Mouse (Mus musculus): ENCODE data around the gene Ube2r2. TPM values are rescaled to one million over a fixed set of nuclear protein-coding genes. Genes with fewer than 3 reads are reported as not detected.

The Ube2r2 gene
- polyA plus RNA-seq, 1 experiment from 2014 or later, result 85.7 TPM

GRCm38 (mm10) chr4:41205751-41206150, 70.2 kb downstream of the Ube2r2 start:
- no peak for ATAC-seq (ENCODE audit: insufficient number of reproducible peaks, insufficient read depth, low FRiP score, low read depth)
- Histone ChIP-seq H3K27ac (ENCODE audit: low read length) (no peak overlapping the region), H3K4me1 (ENCODE audit: control insufficient read depth, insufficient read depth, low read length) (no peaks in the 10 kb centered on the region), H3K9ac (replicated peaks; ENCODE audit: low read depth, low read length) (no peak overlapping the region), H3K36me3 (ENCODE audit: control insufficient read depth, insufficient read depth, low read length) (peaks cover 90% of the 10 kb centered on the region), H3K4me3 (ENCODE audit: low read depth, low read length) (no peak overlapping the region), H3K9me3 (ENCODE audit: control insufficient read depth, low read depth, low read length) (no peaks in the 10 kb centered on the region), H3K27me3 (ENCODE audit: control insufficient read depth, insufficient read depth, low read length) (no peaks in the 10 kb centered on the region), H3K4me2 (replicated peaks; ENCODE audit: low read depth, low read length) (no peak overlapping the region)
- 82% methylated on average over 8 of the region's 8 CpGs for WGBS

- Histone ChIP-seq H3K27me3 (ENCODE audit: control insufficient read depth, insufficient read depth, low read length) (no peaks in the 10 kb centered on the region), H3K4me2 (replicated peaks; ENCODE audit: low read depth, low read length) (no peak overlapping the region), H3K9ac (replicated peaks; ENCODE audit: low read depth, low read length) (no peak overlapping the region), H3K4me3 (ENCODE audit: low read depth, low read length) (no peak overlapping the region), H3K27ac (ENCODE audit: low read length) (no peak overlapping the region), H3K36me3 (ENCODE audit: control insufficient read depth, insufficient read depth, low read length) (peaks cover 79% of the 10 kb centered on the region), H3K4me1 (ENCODE audit: control insufficient read depth, insufficient read depth, low read length) (no peaks in the 10 kb centered on the region), H3K9me3 (ENCODE audit: control insufficient read depth, low read depth, low read length) (no peaks in the 10 kb centered on the region)
- WGBS, result 82% methylated on average over 4 of the region's 4 CpGs
- ATAC-seq (ENCODE audit: insufficient number of reproducible peaks, insufficient read depth, low FRiP score, low read depth), result no peak
These were observed 72.5 kb downstream of the Ube2r2 start for GRCm38 (mm10) chr4:41208050-41208449.

- H3K27me3 ChIP-seq (ENCODE audit: control insufficient read depth, insufficient read depth, low read length), result no peaks in the 10 kb centered on the region
- no peak overlapping the region for H3K27ac ChIP-seq (ENCODE audit: low read length)
- H3K4me1 ChIP-seq (ENCODE audit: control insufficient read depth, insufficient read depth, low read length), result no peaks in the 10 kb centered on the region
- H3K4me3 ChIP-seq (ENCODE audit: low read depth, low read length), result no peak overlapping the region
- 61% methylated on average over 1 of the region's 1 CpGs for WGBS
- H3K9ac ChIP-seq (replicated peaks; ENCODE audit: low read depth, low read length), result no peak overlapping the region
- H3K36me3 ChIP-seq (ENCODE audit: control insufficient read depth, insufficient read depth, low read length), result peaks cover 80% of the 10 kb centered on the region
- no peak for ATAC-seq (ENCODE audit: insufficient number of reproducible peaks, insufficient read depth, low FRiP score, low read depth)
- H3K4me2 ChIP-seq (replicated peaks; ENCODE audit: low read depth, low read length), result no peak overlapping the region
- H3K9me3 ChIP-seq (ENCODE audit: control insufficient read depth, low read depth, low read length), result no peaks in the 10 kb centered on the region
These were observed 89.9 kb downstream of the Ube2r2 start for GRCm38 (mm10) chr4:41225412-41225811.

GRCm38 (mm10) chr4:41226351-41226750, 90.8 kb downstream of the Ube2r2 start:
- Histone ChIP-seq H3K36me3 (ENCODE audit: control insufficient read depth, insufficient read depth, low read length) (peaks cover 73% of the 10 kb centered on the region), H3K27me3 (ENCODE audit: control insufficient read depth, insufficient read depth, low read length) (no peaks in the 10 kb centered on the region), H3K9me3 (ENCODE audit: control insufficient read depth, low read depth, low read length) (no peaks in the 10 kb centered on the region), H3K4me1 (ENCODE audit: control insufficient read depth, insufficient read depth, low read length) (no peaks in the 10 kb centered on the region), H3K4me2 (replicated peaks; ENCODE audit: low read depth, low read length) (no peak overlapping the region), H3K27ac (ENCODE audit: low read length) (no peak overlapping the region), H3K4me3 (ENCODE audit: low read depth, low read length) (no peak overlapping the region), H3K9ac (replicated peaks; ENCODE audit: low read depth, low read length) (no peak overlapping the region)
- ATAC-seq (ENCODE audit: insufficient number of reproducible peaks, insufficient read depth, low FRiP score, low read depth), result no peak
- WGBS, result 83% methylated on average over 3 of the region's 3 CpGs

GRCm38 (mm10) chr4:41235621-41236020, 100.1 kb downstream of the Ube2r2 start:
- H3K4me3 ChIP-seq (ENCODE audit: low read depth, low read length), result no peak overlapping the region
- WGBS, result 89% methylated on average over 5 of the region's 5 CpGs
- H3K27ac ChIP-seq (ENCODE audit: low read length), result no peak overlapping the region
- no peak for ATAC-seq (ENCODE audit: insufficient number of reproducible peaks, insufficient read depth, low FRiP score, low read depth)
- 0 out of 2 replicates have a peak, but pooled peaks cover 2% of the 10 kb centered on the region for H3K4me1 ChIP-seq (ENCODE audit: control insufficient read depth, insufficient read depth, low read length)
- H3K4me2 ChIP-seq (replicated peaks; ENCODE audit: low read depth, low read length), result no peak overlapping the region
- H3K9me3 ChIP-seq (ENCODE audit: control insufficient read depth, low read depth, low read length), result no peaks in the 10 kb centered on the region
- peaks cover 30% of the 10 kb centered on the region for H3K36me3 ChIP-seq (ENCODE audit: control insufficient read depth, insufficient read depth, low read length)
- H3K27me3 ChIP-seq (ENCODE audit: control insufficient read depth, insufficient read depth, low read length), result no peaks in the 10 kb centered on the region
- no peak overlapping the region for H3K9ac ChIP-seq (replicated peaks; ENCODE audit: low read depth, low read length)

GRCm38 (mm10) chr4:41240916-41241315, 105.4 kb downstream of the Ube2r2 start:
- no peak for ATAC-seq (ENCODE audit: insufficient number of reproducible peaks, insufficient read depth, low FRiP score, low read depth)
- H3K4me1 ChIP-seq (ENCODE audit: control insufficient read depth, insufficient read depth, low read length), result 0 out of 2 replicates have a peak, but pooled peaks cover 2% of the 10 kb centered on the region

More at GRCm38 (mm10) chr4:41240916-41241315, 105.4 kb downstream of the Ube2r2 start:
- Histone ChIP-seq H3K27me3 (ENCODE audit: control insufficient read depth, insufficient read depth, low read length) (no peaks in the 10 kb centered on the region), H3K9ac (replicated peaks; ENCODE audit: low read depth, low read length) (no peak overlapping the region), H3K4me2 (replicated peaks; ENCODE audit: low read depth, low read length) (no peak overlapping the region), H3K36me3 (ENCODE audit: control insufficient read depth, insufficient read depth, low read length) (peaks cover 8% of the 10 kb centered on the region; the same call in 1 of the 2 replicates), H3K4me3 (ENCODE audit: low read depth, low read length) (no peak overlapping the region), H3K27ac (ENCODE audit: low read length) (no peak overlapping the region), H3K9me3 (ENCODE audit: control insufficient read depth, low read depth, low read length) (no peaks in the 10 kb centered on the region)
- 83% methylated on average over 3 of the region's 3 CpGs for WGBS

Other genes with a start within 250 kb of the Ube2r2 start
- 1.6 TPM in 1 of 2 replicates, not detected in the other for gene Spink4, start 215.7 kb upstream of the Ube2r2 start, polyA plus RNA-seq (2014; fragmentation: Nextera tagmentation; extraction: Ambion mirVana)
- 209 and 231 TPM in 2 replicates for gene Bag1, start 187.4 kb upstream of the Ube2r2 start, polyA plus RNA-seq (2014; fragmentation: Nextera tagmentation; extraction: Ambion mirVana)
- gene Chmp5, start 187.3 kb upstream of the Ube2r2 start, polyA plus RNA-seq (2014; fragmentation: Nextera tagmentation; extraction: Ambion mirVana), result 99.3 and 103 TPM in 2 replicates
- gene Nfx1, start 164.8 kb upstream of the Ube2r2 start, polyA plus RNA-seq (2014; fragmentation: Nextera tagmentation; extraction: Ambion mirVana), result 109 and 112 TPM in 2 replicates
- 0.22 and 0.43 TPM in 2 replicates for gene Aqp7, start 87.6 kb upstream of the Ube2r2 start, polyA plus RNA-seq (2014; fragmentation: Nextera tagmentation; extraction: Ambion mirVana)
- gene Aqp3, start 37.6 kb upstream of the Ube2r2 start, polyA plus RNA-seq (2014; fragmentation: Nextera tagmentation; extraction: Ambion mirVana), result 27.3 and 36.0 TPM in 2 replicates
- gene Nol6, start 11.3 kb upstream of the Ube2r2 start, polyA plus RNA-seq (2014; fragmentation: Nextera tagmentation; extraction: Ambion mirVana), result 22.5 and 26.1 TPM in 2 replicates
- 59.9 and 61.3 TPM in 2 replicates for gene Ubap2, start 139.4 kb downstream of the Ube2r2 start, polyA plus RNA-seq (2014; fragmentation: Nextera tagmentation; extraction: Ambion mirVana)
- gene Dcaf12, start 179.1 kb downstream of the Ube2r2 start, polyA plus RNA-seq (2014; fragmentation: Nextera tagmentation; extraction: Ambion mirVana), result 40.0 and 41.6 TPM in 2 replicates
- 53.6 and 54.8 TPM in 2 replicates for gene Ubap1, start 213.3 kb downstream of the Ube2r2 start, polyA plus RNA-seq (2014; fragmentation: Nextera tagmentation; extraction: Ambion mirVana)

Measured in stomach, embryonic 14.5 days (tissue).